Mouse (Mus musculus) heart, adult 9 months (tissue): Measurements from ENCODE around the gene Wfdc1.

ENCODE experiments used
- DNase-seq, 2 experiments: peaks; one replicate each; pipeline ENCODE4 v3.0.0; 2022; ENCODE audit warnings: low spot score in 2 of 2

Gene Wfdc1

DNA sequence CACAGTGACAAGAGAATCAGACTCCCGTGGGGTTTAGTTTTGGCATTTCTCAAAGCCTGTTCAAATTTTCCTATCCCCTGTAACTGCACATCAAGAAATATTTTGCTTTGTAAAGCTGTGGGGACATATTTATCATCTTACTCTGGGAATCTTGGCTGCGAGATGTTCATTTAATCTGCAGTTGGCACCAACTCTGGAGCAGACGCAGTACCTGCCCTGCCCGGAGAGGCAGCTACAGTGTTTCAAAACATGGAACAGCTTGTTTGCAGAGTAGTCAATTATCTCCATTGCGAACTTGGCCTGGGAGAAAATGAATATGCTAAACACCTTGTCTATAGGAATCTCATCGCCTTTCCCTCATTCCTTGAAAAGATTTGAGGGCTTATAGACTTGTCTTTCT is 27.9 kb upstream of the Wfdc1 start:
- DNase-seq: no peak

DNA sequence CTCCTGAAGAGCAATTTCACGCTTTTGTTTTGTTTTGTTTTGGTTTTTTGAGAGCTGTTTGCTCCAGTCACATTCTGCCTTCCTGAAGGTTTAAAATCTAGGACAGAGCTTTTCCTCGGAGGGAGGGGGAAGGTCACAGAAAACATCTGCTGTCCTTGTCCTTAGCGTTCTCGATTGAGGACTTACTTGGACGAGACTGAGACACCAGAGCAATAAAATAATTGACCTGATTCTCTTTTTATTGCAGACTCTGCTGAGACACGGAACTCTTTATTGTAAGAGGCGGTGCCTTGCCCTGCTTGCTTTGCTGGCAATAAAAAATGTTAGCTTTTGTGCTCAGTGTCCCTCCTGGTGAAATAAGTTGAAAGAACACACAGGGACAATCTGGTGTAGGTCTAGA is 26.4 kb upstream of the Wfdc1 start:
- DNase-seq: no peak

DNA sequence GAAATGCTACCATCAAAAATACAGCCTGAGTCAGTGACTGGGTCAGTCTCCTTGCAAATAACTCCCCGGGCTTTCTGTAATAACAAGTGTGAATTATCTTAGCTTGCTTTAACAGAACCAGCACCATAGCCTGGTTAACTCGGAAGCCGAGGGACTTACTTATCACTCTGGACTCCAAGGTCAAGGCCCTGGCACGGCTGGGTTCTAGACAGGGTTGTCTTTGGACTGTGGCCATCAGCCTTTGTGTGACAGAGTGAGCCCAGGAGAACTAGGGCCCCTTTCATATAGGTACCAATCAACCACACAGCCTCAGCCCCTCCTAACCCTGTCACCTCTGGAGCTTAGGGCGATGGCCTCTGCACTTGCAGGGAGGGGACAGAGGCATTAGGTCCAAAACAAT is 25.1 kb upstream of the Wfdc1 start:
- DNase-seq: no peak

DNA sequence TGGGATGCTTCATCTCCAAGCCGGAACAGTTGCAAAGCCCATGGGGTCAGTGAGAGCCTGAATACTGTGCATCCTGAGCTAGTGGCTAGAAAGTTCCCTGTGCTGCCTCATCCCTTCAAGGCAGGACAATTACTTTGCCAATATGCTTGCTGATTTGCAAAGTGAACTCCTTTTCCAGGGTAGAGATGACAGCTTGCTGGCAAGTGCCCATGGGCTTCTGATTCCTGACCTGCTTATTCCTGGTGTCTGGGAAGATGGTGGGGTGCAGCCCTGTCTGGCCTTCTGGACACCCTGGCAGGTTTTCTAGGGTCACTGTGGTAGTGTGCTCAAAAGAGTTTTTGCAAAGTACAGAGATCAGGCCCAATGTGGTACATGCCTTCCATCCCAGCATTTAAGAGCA is 23.2 kb upstream of the Wfdc1 start:
- DNase-seq: no peak

DNA sequence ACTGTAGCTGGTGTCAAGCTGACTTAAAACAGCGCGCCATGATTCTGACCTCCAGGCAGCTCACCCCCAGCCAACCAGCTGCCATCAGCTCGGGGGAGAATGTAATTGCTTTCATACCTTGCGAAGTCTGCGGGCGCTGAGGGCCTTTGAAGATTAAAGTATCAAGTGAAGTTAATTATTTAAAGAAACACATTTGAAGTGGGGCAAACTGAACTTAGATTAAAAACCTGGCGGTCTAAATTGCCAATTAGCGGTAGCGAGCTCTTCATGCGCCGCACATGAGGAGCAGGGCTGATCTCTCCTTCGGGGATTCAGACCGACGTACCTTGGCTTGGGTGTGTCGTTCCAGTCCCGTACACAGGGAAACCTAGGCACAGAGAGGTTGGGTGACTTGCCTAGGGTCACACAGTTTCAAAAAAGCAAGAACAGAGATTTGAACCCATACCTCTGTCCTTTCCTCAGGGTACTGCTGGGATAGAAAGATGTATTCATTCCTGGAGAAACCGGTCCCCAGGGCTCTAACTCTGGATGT is 21.7 kb upstream of the Wfdc1 start:
- no peak for DNase-seq

DNA sequence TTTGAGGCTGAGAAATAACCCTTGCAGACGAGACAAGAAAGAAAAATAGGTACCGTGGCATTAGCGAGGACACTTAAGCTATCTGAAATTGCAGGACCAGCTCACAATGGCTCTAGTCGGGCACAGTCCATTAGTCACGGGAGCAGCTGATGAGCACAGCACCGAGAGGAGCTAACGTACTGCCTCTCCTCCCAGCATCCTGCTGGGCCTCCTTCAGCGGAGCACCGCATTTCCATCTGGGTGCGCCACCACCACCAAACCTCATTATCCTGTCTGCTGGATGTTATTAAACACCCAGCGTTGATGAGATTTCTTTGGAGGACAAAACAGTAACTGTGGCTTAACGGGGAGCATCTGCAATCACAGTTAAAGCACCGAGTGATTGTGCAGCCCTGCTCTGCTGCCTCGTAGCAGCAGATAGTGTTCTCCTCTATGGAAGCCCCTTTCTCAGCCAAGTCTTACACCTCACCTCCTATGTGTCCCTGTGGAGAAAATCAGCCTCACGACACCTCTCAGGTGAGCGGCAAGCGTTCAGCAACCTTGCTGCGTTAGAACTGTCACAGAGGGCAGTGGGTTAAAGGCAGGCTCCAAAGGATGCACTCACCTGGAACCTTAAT is 21.1 kb upstream of the Wfdc1 start:
- DNase-seq: no peak

DNA sequence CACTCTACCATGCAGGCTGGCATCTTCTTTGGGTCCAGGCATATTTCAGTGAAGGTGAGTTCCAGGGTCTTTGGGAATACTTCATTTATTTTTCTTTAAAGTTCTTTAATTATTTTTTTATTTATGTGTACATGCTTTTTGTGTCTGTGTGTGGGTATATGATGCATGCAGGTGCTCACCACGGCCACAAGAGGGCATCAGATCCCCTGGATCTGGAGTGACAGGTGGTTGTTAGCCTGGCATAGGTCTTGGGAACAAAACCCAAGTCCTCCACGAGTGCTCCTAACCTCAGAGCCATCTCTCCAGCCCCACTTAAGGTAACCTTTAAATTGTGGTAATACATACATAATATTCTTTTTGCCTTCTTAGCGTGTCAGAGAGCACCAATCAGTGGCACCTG is 20.0 kb upstream of the Wfdc1 start:
- no peak for DNase-seq

DNA sequence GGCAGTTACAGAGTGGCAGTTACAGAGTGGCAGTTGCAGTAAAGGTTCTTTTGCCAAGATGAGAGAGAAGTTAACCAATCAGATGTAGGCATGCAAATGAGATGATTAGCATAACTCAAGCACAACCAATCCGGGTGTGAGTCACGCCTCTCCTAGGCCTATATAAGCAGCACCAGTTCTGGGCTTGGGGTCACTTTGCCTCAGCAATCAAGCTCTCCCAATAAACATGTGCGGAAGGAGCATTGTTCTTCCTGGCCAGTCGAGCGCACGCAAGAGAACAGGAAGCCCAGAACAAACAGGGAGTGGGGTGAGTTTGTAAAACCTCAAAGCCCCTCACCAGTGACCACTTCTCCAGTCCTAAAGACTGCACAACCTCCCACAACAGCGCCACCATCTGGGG is 19.3 kb upstream of the Wfdc1 start:
- DNase-seq: no peak

DNA sequence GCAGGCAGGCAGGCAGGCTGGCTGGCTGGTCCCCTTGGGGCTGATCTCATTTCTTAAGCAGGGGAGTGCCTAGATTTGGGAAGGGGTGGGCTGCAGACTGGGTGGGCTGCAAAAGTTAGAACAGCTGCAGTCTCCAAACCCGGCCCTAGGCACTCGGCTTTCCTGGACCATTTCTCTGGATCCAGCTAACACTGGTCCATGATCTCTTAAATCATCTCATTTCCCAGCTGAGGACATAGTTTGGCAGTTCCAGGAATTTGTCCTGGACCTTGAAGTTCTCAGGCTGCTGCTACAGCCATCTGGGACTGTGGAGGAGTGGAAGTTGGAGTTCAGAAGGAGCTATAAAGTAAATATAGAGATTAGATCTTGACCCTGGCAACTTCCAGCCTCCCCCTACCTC is 14.8 kb upstream of the Wfdc1 start:
- peak in 1 of 2 experiments; percentile 46 for DNase-seq

DNA sequence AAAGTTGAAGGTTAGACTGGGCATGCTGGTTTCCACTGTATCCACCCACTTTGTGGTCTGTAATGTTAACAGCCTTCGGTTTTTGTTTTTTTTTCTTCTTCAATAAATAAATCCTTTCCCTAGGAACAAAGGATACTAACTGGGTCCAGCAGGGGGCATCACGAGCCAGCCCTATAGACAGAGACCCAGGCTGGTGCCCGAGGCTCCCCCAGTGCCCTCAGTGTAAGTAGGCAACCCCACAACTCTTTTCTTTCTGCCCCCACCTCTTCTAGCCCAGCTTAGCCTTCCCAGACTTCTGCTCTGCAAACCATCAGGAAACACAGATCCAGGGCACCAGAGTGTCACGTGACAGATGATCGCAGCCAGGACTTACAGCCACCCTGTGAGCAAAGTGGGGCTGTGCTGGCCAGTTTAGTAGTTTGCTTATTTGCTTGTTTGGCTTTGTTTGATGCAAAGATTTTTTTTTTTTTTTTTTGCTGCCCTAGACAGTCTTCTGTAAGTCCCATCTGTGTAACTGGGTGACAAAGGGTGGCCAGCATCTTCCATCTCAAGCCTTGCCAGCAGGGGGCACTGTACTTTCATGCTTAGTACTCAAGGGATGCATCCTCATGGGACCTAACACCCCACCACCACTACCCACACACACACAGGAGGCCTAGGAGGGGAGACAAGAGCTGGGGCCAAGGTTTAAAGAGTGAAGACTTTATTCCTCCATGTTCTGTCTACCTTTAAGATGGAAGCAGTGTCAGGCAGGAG is 9.3 kb upstream of the Wfdc1 start:
- no peak for DNase-seq

DNA sequence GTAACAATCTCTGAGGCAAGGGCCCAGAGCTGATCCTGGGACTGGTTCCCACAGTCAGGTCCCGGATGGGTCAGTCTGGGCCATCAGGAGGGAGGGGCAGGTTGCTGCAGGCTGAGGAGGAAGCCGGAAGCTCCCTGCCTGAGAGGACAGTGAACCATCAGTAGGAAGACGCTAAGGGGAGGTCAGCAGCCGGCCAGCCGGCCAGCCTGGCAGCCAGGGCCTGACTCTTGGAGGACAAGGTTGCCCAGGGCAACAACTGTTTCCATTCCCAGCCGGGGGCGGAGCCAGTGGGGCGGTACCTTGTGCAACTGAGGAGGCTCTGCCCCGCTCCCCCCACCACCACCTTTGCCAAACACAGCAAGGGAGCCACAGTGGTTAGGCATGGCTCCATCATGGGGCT is 5.1 kb upstream of the Wfdc1 start:
- peak; percentile 82 to 85 for DNase-seq

DNA sequence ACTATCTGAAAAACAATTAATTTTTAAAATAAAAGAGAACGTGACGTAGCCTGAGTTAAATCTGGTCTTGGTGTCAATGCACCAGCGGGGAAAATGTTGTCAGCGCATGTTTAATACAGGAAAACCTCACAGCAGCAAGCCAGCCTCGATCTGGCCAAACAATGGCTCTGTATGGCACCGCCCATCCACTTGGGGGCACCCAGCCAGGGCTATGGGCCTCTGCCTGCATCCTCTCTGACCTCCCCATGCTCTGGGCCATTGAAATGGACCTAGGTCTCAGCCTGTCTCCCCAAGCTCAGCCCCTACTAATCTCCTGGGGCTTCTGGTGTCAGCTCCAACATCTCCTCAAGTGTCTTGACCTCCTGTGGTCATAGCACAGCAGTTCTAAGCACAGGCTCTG is 4.3 kb upstream of the Wfdc1 start:
- peak in 1 of 2 experiments; percentile 19 for DNase-seq

DNA sequence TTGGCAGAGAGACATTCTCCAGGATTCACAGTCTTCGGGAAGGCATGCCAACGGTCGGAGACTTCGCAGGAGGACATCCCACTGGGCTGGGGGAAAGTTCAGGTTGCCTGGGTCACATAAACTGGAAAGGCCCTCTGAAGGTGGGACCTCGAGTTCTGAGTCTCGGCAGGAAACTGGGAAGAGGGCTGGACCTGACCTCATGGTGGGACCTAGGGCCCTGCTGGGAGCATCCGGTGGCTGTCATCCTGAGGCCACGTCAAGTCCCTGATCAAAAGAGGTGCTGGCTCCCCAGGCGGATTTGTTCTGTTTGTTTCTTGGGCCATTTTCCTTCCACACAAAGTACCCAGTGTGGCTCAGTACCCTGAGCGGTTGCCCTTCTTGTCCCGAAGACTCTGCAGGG is 2.7 kb upstream of the Wfdc1 start:
- DNase-seq: no peak

DNA sequence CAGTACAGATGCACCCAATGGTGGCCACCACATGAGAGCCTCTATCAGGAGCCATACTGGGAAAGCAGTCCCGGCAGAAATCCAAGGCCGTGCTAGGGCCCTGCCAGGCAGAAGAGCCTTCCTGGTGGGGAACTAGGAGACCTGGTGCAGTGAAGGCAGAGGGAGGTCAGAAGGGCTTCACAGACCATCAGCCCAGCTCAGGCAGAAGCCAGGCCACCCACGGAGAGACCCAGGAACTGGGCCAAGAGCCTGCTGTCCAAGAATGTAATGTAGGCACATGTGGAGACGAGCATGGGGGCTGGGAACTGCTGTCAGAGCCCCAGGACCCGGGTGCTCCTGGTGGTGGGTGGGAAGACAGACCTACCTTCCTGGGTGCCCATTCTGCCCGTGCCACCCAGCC is 895 bp upstream of the Wfdc1 start:
- peak; percentile 29 to 43 for DNase-seq

DNA sequence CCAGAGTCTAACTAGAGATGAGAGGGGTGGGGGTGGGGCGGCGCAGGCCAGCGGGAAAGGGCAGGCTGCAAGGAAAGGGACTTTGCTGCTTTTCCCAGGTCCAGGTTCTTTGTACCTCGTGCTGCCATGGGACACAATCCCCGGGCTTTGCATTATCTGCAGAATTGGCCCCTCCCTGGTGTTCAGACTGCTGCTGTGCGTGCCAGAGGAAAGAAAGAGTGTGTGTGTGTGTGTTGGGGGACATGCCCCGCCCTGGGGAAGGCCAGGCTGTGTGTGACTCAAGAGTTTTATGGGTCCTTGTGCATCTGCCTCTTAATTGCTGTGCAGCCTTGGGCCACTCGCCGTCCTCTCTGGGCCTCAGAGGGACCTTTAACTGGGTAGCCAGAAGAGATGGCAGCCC is 2.3 kb downstream of the Wfdc1 start:
- DNase-seq: no peak

DNA sequence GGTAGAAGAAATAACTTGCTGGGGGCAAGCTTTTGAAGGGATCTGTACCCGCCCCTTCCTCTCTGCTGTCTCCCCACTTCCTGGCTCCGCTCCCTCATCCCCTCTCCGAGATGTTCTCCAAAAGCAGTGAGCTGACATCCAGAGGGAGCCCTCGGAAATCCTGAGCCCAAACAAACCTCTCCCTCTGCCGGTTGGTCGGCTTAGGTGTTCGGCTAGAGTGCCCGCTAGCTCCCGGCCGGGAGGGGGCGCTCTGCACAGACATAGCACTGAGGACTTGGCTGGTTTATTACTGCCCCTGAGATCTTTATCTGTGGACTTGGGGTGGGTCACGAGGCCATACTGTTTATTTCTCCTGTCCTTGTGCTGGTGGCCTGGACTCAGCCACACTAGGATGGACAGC is 3.1 kb downstream of the Wfdc1 start:
- no peak for DNase-seq

DNA sequence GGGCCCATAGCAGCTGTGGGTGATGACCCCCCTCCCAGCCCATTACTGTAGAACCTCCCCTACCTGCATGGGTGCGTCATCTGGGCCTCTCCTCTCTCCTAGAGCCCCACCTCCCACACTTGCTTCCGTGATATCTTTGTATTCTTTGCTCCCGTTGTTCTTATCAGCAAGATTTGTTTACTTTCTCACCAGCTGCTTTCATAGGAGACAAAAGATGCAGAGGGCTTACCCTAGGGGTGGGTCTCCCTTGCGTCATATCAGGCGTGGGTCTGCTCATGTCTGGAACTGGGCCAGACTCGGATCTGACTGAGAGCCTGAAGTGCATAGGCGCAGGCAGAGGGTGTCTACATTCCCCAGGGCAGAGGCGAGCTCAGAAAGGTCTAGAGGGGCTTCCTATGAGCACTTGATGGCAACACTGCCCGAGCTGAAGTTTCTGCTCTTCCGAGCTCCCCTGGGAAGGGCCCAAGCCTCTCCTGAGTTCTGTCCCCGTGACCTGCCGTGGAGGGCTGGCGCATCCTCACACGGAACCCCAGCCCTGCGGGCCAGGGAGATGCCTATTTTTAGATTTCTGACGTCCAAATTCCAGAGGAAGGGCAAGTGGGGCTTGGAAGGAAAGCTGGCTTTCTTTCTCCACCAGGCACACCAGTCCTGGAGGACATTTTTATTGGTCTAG is 4.4 kb downstream of the Wfdc1 start:
- DNase-seq: peak; percentile 73 to 77

DNA sequence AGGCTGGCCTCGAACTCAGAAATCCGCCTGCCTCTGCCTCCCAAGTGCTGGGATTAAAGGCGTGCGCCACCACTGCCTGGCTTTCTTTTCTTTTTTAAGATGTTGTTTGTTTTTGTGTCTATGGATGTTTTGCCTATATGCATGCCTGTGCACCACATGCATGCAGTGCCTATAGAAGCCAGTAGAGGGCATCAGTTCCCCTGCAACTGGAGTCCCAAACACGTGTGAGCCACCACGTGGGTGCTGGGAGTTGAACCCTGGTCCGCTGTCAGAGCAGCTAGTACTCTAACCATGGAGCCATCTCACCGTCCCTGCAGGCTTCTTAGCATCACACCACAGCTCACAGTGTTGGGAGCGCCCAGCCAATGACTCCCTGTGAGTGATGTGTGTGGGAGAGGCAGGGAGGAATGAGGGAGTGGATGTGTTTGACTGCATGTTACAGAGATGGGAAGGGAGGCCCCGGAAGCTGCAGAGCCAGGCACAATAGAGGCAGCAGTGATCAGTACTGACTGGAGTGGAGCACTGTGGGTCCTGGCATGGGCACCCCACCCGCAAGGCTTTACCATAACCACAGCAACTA is 7.9 kb downstream of the Wfdc1 start:
- no peak for DNase-seq

DNA sequence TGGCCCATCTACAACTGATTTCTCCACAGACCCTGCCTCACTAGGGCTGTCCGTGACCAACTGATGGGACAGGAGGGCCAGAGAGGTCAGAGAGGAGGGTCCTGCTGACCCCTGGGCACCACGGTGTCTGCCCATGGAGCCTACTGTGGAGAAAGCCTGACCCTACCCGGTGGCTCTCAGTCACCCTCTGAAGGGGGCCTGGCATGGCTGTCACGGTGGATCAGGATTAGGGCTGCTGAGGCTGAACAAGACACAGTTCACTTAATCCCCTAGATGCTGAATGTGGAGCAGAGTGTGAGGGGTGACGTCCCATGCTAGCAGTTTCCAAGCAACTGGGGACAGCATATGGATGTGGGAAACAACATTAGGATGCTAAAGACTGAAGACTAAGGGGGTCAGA is 9.3 kb downstream of the Wfdc1 start:
- DNase-seq: no peak

DNA sequence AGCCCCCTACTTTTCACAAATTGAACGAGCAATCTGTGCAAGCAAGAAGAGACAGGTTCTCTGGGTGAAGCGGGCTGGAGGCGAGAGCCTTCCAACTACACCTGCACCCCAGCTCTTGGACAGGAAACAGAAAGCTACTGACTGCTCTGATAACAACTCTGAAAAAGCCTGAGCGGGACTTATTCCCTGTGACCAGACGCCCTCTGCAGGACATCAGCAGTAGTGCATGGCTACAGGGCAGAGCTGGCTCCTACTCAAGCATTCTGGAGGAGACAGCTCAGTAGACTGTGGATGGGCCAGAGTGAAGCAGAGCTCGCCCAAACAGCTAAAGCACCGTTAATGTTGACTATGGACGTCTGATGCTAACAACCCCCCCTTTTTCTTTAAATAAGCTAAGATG is 10.2 kb downstream of the Wfdc1 start:
- DNase-seq: peak; percentile 72 to 90

DNA sequence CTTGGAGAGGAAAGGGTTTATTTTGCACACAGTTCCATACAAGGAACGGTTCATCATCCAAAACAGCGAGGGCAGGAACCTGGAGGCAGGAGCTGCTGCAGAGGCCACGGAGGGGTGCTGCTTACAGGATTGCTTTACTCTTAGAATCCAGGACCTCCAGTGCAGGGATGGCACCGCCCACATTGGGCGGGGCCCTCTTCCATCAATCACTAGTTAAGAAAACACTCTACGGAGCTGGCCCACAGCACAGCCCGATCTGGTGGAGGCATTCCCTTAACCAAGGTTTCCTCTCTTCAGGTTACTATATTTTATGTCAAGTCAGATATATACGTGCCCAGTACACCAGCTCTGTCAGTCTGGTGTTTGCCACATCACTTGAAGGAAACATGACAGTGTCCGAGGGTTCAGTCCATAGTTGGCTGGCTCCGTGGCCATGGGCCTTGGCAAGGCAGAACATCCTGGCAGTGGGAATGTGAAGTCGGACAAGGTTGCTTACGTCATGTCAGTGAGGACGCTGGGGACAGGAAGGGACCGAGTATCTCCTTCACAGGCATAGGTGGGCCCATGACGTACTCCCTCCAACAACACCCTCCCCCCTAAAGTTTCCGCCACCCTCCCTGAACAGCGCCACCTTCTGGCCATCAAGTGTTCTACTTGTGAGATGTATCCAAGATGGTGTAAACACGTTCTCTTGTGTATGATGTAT is 12.1 kb downstream of the Wfdc1 start:
- peak in 1 of 2 experiments; percentile 45 for DNase-seq

DNA sequence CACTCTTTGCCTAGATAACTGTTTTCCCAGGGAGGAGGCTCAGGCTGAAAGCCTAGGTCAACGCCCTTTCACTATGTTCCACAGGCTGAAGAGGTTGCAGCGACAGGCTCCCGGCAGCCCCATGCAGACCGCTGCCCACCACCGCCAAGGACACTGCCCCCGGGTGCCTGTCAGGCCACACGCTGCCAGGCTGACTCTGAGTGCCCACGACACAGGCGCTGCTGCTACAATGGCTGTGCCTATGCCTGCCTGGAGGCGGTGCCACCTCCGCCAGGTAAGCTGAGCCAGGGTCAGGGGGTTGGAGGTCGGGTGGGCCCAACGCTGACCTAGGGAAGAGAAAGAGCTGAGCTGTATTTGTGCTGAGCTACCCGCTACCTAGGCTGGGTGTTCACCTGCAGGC is 13.0 kb downstream of the Wfdc1 start:
- DNase-seq: no peak
